Mouse (Mus musculus) cerebral cortex, adult 2 months (tissue): ENCODE results near the gene Cd82.

Experiments used
- WGBS: fragments of 180-500 bp; shearing (Covaris S2); methylation state at CpG from one replicate; pipeline ENCODE4 v1.1.7; 2018; 5-methylcytosine and 5-hydroxymethylcytosine counted together

Gene Cd82

GRCm38 (mm10) chr2:93445237-93445651, 17.7 kb downstream of the Cd82 start:
- 76% methylated on average over 5 of the region's 5 CpGs for WGBS

GRCm38 (mm10) chr2:93444280-93444679, 18.7 kb downstream of the Cd82 start:
- 79% methylated on average over 7 of the region's 7 CpGs for WGBS

DNA sequence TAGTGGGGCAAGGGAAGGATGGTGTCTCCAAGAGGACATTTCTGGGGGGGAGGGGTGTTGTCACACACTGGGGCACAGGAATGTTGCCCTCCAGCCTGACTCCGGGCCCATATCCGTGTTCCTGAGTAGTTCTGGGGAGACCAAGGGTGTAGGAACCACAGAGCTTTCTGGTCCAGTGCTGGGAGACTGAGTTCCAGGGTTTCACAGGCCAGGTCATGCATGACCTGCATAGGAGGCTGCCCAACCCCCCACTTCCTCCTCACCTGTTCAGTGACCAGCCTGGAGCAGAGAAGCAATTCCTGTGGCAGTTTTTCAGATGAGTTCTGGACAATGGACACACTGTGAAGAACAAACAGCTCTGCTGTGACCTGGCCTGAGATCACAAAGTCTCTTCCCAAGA, 19.8 kb downstream of the Cd82 start:
- 96% methylated on average over 2 of the region's 2 CpGs for WGBS

GRCm38 (mm10) chr2:93439812-93440559, 23.0 kb downstream of the Cd82 start:
- 59% methylated on average over 12 of the region's 12 CpGs for WGBS

DNA sequence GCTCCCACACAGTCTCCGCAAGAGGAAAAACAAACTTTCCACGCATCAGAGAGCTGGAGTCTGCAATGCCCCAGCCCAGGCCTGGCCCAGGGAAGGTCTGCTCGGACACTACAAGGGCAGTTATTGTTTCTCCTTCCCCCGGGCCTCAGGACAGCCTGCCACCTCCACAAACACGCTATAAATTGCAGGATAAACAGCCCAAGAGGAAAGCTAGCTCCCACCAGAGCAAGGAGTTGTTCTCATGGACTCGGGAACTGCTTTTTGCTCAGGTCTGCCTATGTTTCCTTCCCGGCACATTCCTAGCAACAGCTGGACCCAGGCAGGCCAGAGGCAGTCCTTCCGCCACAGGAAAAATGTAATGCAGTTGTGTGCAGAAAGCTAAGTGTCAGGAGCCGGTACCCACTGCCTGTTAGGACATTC, 23.6 kb downstream of the Cd82 start:
- WGBS: 61% methylated on average over 9 of the region's 9 CpGs

DNA sequence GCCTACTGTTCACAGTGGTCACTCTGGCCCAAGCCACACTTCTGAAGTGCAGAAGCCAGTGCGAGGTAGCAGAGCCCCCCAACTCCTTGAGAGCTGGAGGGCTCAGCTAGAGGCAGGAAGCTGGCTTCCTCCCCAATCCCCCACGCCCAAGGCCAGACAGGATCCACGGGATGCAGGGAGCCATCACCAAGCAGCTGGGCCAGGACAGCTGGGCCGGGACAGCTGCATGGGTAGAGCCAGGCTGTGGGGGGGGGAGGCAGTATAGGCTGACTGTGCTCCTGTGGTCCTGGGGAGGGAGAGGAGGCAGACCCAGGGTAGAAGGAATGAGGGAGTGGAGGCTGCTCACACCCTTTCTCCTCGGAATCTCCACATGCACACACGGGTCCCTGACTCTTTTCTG, 24.6 kb downstream of the Cd82 start:
- WGBS: 71% methylated on average over 6 of the region's 6 CpGs

- 83% methylated on average over 4 of the region's 4 CpGs for WGBS
Measured at GRCm38 (mm10) chr2:93435577-93435976, 27.4 kb downstream of the Cd82 start.

- 94% methylated on average over 3 of the region's 3 CpGs for WGBS
Measured at GRCm38 (mm10) chr2:93434896-93435295, 28.0 kb downstream of the Cd82 start.

DNA sequence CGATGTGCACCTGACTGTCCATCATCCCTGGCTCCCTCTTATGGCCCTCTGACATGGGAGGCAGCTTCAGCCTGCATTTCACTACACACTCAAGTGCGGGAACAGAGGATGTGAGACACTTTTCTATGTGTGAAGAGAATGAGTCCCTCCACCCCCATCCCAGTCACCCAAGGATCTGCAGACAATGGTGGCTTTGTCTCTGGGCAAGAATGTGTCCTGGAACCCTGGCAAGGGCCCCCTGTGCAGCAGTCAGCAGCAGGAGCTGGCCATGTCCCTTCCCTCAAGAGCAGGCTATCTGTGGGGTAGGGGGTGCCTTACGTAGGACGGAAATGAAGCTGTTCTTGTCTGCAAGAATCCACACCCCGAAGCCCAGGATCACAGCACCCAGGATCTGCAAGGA, 29.4 kb downstream of the Cd82 start:
- 79% methylated on average over 5 of the region's 5 CpGs for WGBS

DNA sequence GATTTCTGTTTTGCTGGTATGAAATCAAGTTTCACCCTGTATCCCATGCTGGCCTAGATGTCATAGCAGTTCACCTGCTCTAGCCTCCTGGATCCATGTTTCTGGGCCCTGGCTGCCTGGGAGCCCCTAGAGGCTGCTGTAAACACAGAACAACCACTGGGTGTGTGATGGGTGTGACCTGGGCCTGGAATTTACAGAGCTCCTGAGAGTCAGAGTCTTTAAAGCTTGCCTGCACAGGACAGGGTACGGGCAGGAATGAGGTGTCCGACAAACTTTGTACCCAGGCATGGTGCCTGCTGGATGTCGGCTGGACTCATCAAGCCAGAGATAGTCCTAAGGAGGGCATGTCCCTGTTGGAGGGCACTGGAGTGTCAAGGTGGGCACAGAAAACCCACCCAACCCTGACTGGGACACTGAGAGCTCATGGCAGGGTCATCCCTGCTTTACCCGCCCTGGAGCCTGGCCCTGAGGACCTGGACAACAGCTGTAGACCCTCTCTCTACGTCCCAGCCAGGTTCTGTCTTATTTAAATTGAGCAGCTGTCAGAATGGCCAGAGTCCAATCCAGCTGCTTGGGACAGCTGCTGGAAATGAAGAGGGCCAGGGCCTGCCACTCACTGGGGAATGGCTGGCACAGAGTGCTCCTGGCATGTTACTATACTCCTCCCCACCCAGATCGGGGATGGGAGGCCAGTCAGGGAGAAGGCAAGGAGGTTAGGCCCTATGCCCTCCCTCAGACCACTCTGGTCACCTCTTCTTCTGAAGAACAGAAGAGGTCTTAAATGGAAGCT, 30.1 kb downstream of the Cd82 start:
- WGBS: 82% methylated on average over 6 of the region's 6 CpGs

DNA sequence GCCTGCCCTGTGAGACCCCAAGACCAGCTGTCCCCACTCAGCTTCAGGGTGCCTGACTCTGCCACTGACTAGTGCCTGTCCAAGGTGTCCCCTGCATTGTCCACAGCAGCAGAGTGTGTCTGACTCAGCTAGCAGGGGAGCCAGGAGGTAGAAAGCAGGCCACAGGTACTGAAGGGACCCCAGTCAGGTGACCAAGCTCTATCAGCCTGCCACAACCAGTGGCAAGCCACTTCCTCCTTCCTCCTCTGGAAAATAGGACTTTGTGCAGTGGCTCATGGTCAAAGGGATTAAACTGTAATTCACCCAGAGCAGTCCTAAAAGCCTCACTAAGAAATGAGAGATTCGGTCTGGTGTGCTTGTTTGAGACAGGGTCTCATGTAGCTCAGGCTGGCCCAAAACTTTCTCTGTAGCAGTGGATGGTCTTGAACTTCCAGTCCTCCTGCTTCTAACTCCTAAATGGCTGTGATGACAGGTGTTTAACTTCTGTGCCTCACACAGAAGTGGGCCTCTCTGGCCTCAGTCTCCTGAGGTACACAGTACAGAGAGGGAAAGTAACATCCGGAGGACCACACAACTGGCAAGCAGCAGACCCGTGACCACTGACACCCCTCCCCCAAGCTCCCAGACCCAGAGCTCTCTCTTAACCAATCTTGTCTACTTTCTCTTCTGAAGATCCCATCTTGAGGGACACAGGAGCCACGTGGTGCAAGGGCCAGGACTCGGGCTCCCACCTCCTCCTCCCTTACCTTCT, 31.2 kb downstream of the Cd82 start:
- WGBS: 91% methylated on average over 5 of the region's 5 CpGs

DNA sequence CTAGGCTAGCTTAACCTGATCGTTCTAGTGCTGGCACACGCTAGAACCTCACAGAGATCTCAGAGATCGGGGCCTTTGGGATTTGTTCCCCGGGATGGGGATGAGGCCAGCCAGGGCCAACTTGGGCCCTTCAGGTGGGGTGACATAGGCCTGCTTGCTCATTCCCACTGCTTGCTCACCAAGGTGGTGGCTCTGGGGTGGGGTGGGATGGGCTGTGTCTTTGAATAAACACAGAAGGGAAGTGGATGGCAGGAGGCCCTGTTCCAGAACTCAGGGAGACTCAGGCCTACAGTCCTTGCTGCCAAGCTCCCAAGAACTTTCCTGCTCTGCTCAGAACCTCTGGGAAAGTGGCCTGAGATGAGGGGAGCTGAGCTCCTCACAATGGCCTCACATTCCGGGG, 31.9 kb downstream of the Cd82 start:
- WGBS: 88% methylated on average over 5 of the region's 5 CpGs

- WGBS: 83% methylated on average over 11 of the region's 11 CpGs
Measured at GRCm38 (mm10) chr2:93428004-93428531, 34.9 kb downstream of the Cd82 start.

DNA sequence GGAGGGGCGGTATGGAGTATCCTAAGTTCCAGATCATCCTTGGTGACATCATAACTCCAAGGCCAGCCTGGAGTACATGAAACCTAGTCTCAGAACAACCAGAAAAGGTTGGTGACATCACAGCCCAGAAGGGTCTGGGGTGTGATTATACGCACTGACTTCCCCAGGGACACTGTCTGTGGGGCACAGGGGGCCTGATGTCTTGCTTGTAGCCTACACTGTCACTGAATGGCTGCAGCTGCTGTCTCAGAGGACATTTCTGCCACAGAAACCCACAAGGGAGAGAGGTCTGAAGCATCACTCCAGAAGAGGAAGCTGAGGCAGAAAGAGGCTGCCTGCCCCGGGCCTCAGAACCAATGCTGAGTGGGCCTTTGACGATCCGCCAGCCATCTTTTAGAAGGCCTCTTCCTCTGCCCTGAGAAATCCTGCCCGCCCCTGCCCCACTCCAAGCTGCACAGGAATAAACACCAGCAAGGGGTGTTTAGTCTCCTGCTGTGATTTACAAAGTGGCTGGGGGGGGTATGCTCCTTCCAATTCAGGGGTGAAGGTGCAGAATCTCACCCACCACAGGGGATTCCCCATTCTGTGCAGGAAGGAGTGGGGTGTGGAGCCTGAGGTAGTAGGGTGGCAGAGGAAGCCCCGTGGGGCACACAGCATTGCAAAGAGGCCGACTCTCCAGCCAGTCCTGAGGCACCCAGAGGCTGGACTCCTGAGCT, 35.8 kb downstream of the Cd82 start:
- 80% methylated on average over 8 of the region's 8 CpGs for WGBS

GRCm38 (mm10) chr2:93425810-93426209, 37.1 kb downstream of the Cd82 start:
- 78% methylated on average over 4 of the region's 4 CpGs for WGBS

GRCm38 (mm10) chr2:93424307-93424984, 38.5 kb downstream of the Cd82 start:
- WGBS: 91% methylated on average over 9 of the region's 9 CpGs

DNA sequence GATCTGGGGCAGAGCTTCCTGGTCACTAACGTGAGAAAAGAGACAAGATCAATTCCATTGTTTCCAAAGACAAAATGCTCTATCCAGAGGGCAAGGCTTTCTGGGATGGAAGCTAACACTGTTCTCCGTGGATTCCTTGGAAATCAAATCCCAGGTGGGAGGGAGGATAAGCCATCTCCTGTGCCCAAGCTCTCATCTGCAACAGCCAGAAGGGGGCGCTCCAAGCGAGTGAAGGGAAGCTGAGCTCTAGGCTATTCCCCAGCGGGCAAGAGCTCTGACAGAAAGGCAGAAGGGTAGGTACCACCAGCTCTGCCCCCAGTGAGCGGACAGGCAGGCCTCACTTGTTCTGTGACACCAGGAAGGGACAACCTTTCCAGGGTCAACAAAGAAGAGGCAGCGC, 41.6 kb downstream of the Cd82 start:
- 45% methylated on average over 7 of the region's 7 CpGs for WGBS

GRCm38 (mm10) chr2:93419971-93420370, 43.0 kb downstream of the Cd82 start:
- WGBS: 93% methylated on average over 12 of the region's 12 CpGs

- WGBS: 17% methylated on average over 8 of the region's 8 CpGs
Measured at GRCm38 (mm10) chr2:93418396-93418795, 44.5 kb downstream of the Cd82 start.

DNA sequence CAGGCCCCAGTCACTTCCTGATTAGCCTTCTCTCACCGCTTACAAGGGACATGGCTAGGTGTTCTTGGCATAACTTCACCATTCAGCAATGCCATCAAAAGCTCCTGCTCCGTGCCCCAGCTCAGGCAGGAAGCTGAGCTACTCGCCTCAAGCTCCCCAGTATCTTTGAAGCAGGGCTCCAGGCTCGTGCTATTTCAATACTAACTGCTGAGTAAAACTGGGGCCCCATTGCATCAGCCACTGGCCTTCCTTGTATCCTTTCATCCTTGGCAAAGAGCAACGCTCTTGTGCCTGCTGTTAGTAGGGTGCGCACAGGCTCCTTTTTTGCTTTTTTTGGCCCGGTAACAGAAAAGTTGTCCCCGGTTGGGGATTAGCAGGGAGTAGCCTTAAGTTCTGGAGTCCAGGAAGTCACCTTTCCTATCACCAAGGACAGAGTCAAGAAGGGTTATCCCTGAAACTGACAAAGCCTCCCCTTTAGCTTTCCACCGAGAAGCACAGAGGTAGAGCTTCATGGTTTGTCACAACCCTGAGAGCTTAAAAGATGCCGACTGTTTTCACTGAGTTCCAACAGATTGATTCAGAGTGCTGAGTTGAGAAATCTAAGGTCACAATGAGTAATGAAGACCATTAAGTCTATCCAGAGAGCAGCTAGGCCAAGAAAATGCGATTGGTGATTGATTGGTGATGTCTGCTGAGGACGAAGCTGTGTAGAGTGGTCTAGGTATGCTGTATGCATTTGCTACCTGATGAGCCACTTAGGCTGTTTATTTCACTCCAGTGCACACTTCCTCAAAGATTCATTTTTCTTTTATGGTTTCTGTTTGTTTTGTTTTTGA, 45.8 kb downstream of the Cd82 start:
- 86% methylated on average over 12 of the region's 12 CpGs for WGBS
